Mouse (Mus musculus): ENCODE data around the gene Slc38a2.

- TF ChIP-seq CTCF (IDR thresholded peaks at IDR 0.05; ENCODE audit: extremely low read depth, insufficient read depth, low read length): no peak
- no peak for TF ChIP-seq POLR2A (IDR thresholded peaks at IDR 0.05; ENCODE audit: extremely low read depth, insufficient read depth, low read length)
Measured at GRCm38 (mm10) chr15:96690829-96691228, 8.7 kb downstream of the Slc38a2 start.
